Mouse (Mus musculus) ES-Bruce4 (cell line): ENCODE results near the gene Atg7. TPM values are rescaled to one million over a fixed set of nuclear protein-coding genes. Genes with fewer than 3 reads are reported as not detected.

Source experiments
- H3K27ac ChIP-seq: 2 replicates; pipeline ENCODE4 v1.5.1; 2012; ENCODE audit warnings: low read length, inconsistent platforms; ENCODE audit not compliant: insufficient read depth
- H3K27me3 ChIP-seq: 2 replicates; pipeline ENCODE4 v1.6.1; 2012; ENCODE audit warnings: mild to moderate bottlenecking, low read length, inconsistent platforms; ENCODE audit not compliant: control insufficient read depth, poor library complexity, insufficient read depth, severe bottlenecking
- H3K36me3 ChIP-seq: 2 replicates; pipeline ENCODE4 v1.6.1; 2012; ENCODE audit warnings: inconsistent platforms, mild to moderate bottlenecking, low read length, moderate library complexity; ENCODE audit not compliant: control insufficient read depth, poor library complexity, insufficient read depth, severe bottlenecking
- H3K4me1 ChIP-seq: one replicate; pipeline ENCODE4 v1.8.1; 2011; ENCODE audit warnings: low read length; ENCODE audit not compliant: control insufficient read depth, insufficient read depth
- H3K4me3 ChIP-seq: 2 replicates; pipeline ENCODE4 v1.5.1; 2011; ENCODE audit warnings: low read depth, mild to moderate bottlenecking, low read length
- H3K9ac ChIP-seq: 2 replicates; pipeline ENCODE4 v1.6.1; 2012; ENCODE audit warnings: low read depth, mild to moderate bottlenecking, inconsistent platforms; ENCODE audit not compliant: poor library complexity, severe bottlenecking
- H3K9me3 ChIP-seq: replicated peaks from 2 replicates; pipeline ENCODE4 v1.6.1; 2012; ENCODE audit warnings: mild to moderate bottlenecking, low read length, inconsistent platforms; ENCODE audit not compliant: control insufficient read depth, poor library complexity, insufficient read depth, severe bottlenecking
- CTCF ChIP-seq: IDR thresholded peaks from one replicate; pipeline ENCODE4 v1.8.1; 2011; ENCODE audit warnings: low read depth, low read length
- EP300 ChIP-seq: IDR thresholded peaks from 2 replicates; pipeline ENCODE4 v1.6.1; 2011; ENCODE audit warnings: low read depth, low read length; ENCODE audit not compliant: insufficient read depth
- POLR2A ChIP-seq: IDR thresholded peaks from one replicate; pipeline ENCODE4 v1.8.1; 2011; ENCODE audit warnings: low read length; ENCODE audit not compliant: insufficient read depth
- polyA plus RNA-seq: library from polyadenylated mRNA; stranded (reverse); fragments of >200 nt; gene quantifications from 2 replicates; pipeline ENCODE4 v1.2.4, GENCODE M21; 2011; ENCODE audit warnings: low read depth; ENCODE audit not compliant: missing spikeins, insufficient read depth, insufficient read length

Gene Atg7
- polyA plus RNA-seq, 1 experiment, result 18.0 TPM

- TF ChIP-seq CTCF (no peak), POLR2A (no peak), EP300 (no peak)
- no peaks in the 10 kb centered on the region for H3K9me3 ChIP-seq
- no peak overlapping the region for H3K9ac ChIP-seq
- H3K4me1 ChIP-seq, result no peaks in the 10 kb centered on the region
- H3K27ac ChIP-seq, result no peak overlapping the region
- H3K4me3 ChIP-seq, result no peak overlapping the region
- no peaks in the 10 kb centered on the region for H3K36me3 ChIP-seq
- no peaks in the 10 kb centered on the region for H3K27me3 ChIP-seq
These were observed 99.5 kb downstream of the Atg7 start for GRCm38 (mm10) chr6:114742209-114743003.

GRCm38 (mm10) chr6:114743126-114743525 is 100.2 kb downstream of the Atg7 start:
- H3K9me3 ChIP-seq, result no peaks in the 10 kb centered on the region
- H3K27ac ChIP-seq, result no peak overlapping the region
- TF ChIP-seq POLR2A, result no peak
- H3K4me3 ChIP-seq, result no peak overlapping the region
- no peak overlapping the region for H3K9ac ChIP-seq
- no peaks in the 10 kb centered on the region for H3K36me3 ChIP-seq
- no peaks in the 10 kb centered on the region for H3K27me3 ChIP-seq
- H3K4me1 ChIP-seq, result no peaks in the 10 kb centered on the region

GRCm38 (mm10) chr6:114743845-114744244 is 100.9 kb downstream of the Atg7 start:
- H3K4me3 ChIP-seq, result no peak overlapping the region
- no peaks in the 10 kb centered on the region for H3K36me3 ChIP-seq
- H3K9ac ChIP-seq, result no peak overlapping the region
- H3K27me3 ChIP-seq, result no peaks in the 10 kb centered on the region
- no peaks in the 10 kb centered on the region for H3K9me3 ChIP-seq
- no peaks in the 10 kb centered on the region for H3K4me1 ChIP-seq
- H3K27ac ChIP-seq, result no peak overlapping the region
- no peak for TF ChIP-seq EP300
- no peak for TF ChIP-seq CTCF
- no peak for TF ChIP-seq POLR2A

- H3K4me1 ChIP-seq, result no peaks in the 10 kb centered on the region
- TF ChIP-seq EP300, result no peak
- TF ChIP-seq CTCF, result no peak
- TF ChIP-seq POLR2A, result no peak
- H3K27me3 ChIP-seq, result no peaks in the 10 kb centered on the region
- no peak overlapping the region for H3K9ac ChIP-seq
- H3K36me3 ChIP-seq, result no peaks in the 10 kb centered on the region
- no peak overlapping the region for H3K27ac ChIP-seq
- H3K4me3 ChIP-seq, result no peak overlapping the region
- no peaks in the 10 kb centered on the region for H3K9me3 ChIP-seq
These were observed 103.6 kb downstream of the Atg7 start for GRCm38 (mm10) chr6:114746439-114746974.

GRCm38 (mm10) chr6:114748419-114748818 is 105.5 kb downstream of the Atg7 start:
- Histone ChIP-seq H3K4me1 (no peaks in the 10 kb centered on the region), H3K9me3 (no peaks in the 10 kb centered on the region), H3K27me3 (no peaks in the 10 kb centered on the region), H3K27ac (no peak overlapping the region), H3K36me3 (no peaks in the 10 kb centered on the region), H3K9ac (no peak overlapping the region), H3K4me3 (no peak overlapping the region)
- TF ChIP-seq CTCF (no peak), EP300 (no peak), POLR2A (no peak)

- TF ChIP-seq POLR2A, result no peak
- no peak for TF ChIP-seq CTCF
- no peak for TF ChIP-seq EP300
- Histone ChIP-seq H3K4me3 (no peak overlapping the region), H3K9ac (no peak overlapping the region), H3K9me3 (no peaks in the 10 kb centered on the region), H3K27ac (no peak overlapping the region), H3K36me3 (no peaks in the 10 kb centered on the region), H3K4me1 (no peaks in the 10 kb centered on the region), H3K27me3 (no peaks in the 10 kb centered on the region)
These were observed 106.0 kb downstream of the Atg7 start for GRCm38 (mm10) chr6:114748882-114749281.
